Comparison of ENCODE assay signal across 12 mouse cellular contexts in genomic region chr11:111687769-111688168, GRCm38 (mm10).
DNase-seq lines count a peak whose midpoint lies in the region; ATAC-seq and TF ChIP-seq lines count a peak whose summit lies in the region.
"Had no signal": no experiment of that assay in that cellular context is flagged by ENCODE, and none has a peak within 500 bp of the region (broad histone marks: within the 10 kb centered on the region; RNA-seq: fewer than 3 reads in every experiment).

No protein-coding gene starts in this region.

- H3K27me3 ChIP-seq in lung, postnatal 0 days (replicated peaks; ENCODE audit: insufficient read depth, low read length), result no peaks in the 10 kb centered on the region
- no peaks in the 10 kb centered on the region for H3K27me3 ChIP-seq in intestine, embryonic 16.5 days (replicated peaks; ENCODE audit: control insufficient read depth, insufficient read depth, low read length)
- H3K27me3 ChIP-seq: lung, embryonic 15.5 days had no signal

- peak; percentile 45 for DNase-seq in lung, postnatal 0 days (ENCODE audit: low spot score)
- no peak for DNase-seq in lung, postnatal 4 days
- peak; percentile 94 for DNase-seq in MEL-GATA-1-ER (ENCODE audit: extremely low read depth, low read depth)
- DNase-seq in adrenal gland, postnatal 4 days (ENCODE audit: low spot score in 2 of 2), result no peak
- DNase-seq in embryo, embryonic 9.5 days (ENCODE audit: extremely low spot score), result no peak
- DNase-seq in Muller cell, postnatal 12 days (ENCODE audit: inconsistent ontology term), result no peak

- H3K36me3 ChIP-seq in lung, postnatal 0 days (ENCODE audit: insufficient read depth, low read length), result no peaks in the 10 kb centered on the region
- H3K36me3 ChIP-seq in intestine, embryonic 16.5 days (ENCODE audit: control insufficient read depth, insufficient read depth, low read length), result no peaks in the 10 kb centered on the region
- H3K36me3 ChIP-seq: lung, embryonic 15.5 days had no signal

- no peak overlapping the region for H3K27ac ChIP-seq in lung, postnatal 0 days (ENCODE audit: low read length)
- no peak overlapping the region for H3K27ac ChIP-seq in intestine, embryonic 16.5 days (ENCODE audit: low read length)
- H3K27ac ChIP-seq: hindbrain, embryonic 14.5 days; kidney, postnatal 0 days; lung, embryonic 15.5 days had no signal

- no peaks in the 10 kb centered on the region for H3K4me1 ChIP-seq in lung, postnatal 0 days (ENCODE audit: insufficient read depth, low read depth, low read length)
- no peaks in the 10 kb centered on the region for H3K4me1 ChIP-seq in intestine, embryonic 16.5 days (ENCODE audit: control insufficient read depth, insufficient read depth, low read length)

- ATAC-seq in lung, postnatal 0 days, result 0 out of 2 replicates have a peak, but pooled peaks have one; percentile 32
- peak; percentile 94 for ATAC-seq in intestine, embryonic 16.5 days
- ATAC-seq in megakaryocyte-erythroid progenitor cell, adult 5-6 weeks (replicated peaks; ENCODE audit: low FRiP score, low TSS enrichment, poor library complexity, severe bottlenecking), result peak; percentile 98

- TF ChIP-seq CTCF in lung, postnatal 0 days (IDR thresholded peaks at IDR 0.05), result no peak

- WGBS in lung, postnatal 0 days, result 10% methylated on average over 3 of the region's 3 CpGs
- WGBS in intestine, embryonic 16.5 days, result 36% methylated on average over 3 of the region's 3 CpGs

- H3K9ac ChIP-seq in lung, postnatal 0 days (replicated peaks; ENCODE audit: low read depth), result no peak overlapping the region
- H3K9ac ChIP-seq in intestine, embryonic 16.5 days (ENCODE audit: low read depth, low read length), result no peak overlapping the region
- H3K9ac ChIP-seq: hindbrain, embryonic 14.5 days; lung, embryonic 15.5 days had no signal

- H3K4me3 ChIP-seq in lung, postnatal 0 days (ENCODE audit: low read depth, low read length), result no peak overlapping the region
- no peak overlapping the region for H3K4me3 ChIP-seq in intestine, embryonic 16.5 days (ENCODE audit: low read length)
- H3K4me3 ChIP-seq: erythroblast, embryonic 14.5 days; lung, embryonic 15.5 days had no signal

- TF ChIP-seq EP300 in lung, postnatal 0 days (IDR thresholded peaks at IDR 0.05), result peak; percentile 56

- no peaks in the 10 kb centered on the region for H3K9me3 ChIP-seq in lung, postnatal 0 days (ENCODE audit: low read length)
- no peaks in the 10 kb centered on the region for H3K9me3 ChIP-seq in intestine, embryonic 16.5 days (ENCODE audit: control insufficient read depth, low read length)
- H3K9me3 ChIP-seq: lung, embryonic 15.5 days had no signal

- no peak overlapping the region for H3K4me2 ChIP-seq in lung, postnatal 0 days (replicated peaks; ENCODE audit: low read depth, low read length)
- H3K4me2 ChIP-seq in intestine, embryonic 16.5 days (ENCODE audit: low read depth, low read length), result no peak overlapping the region
- H3K4me2 ChIP-seq: hindbrain, embryonic 14.5 days; lung, embryonic 15.5 days had no signal

Comparison
In these comparisons a context has a peak if more than half of its experiments do, and no peak if none do; other contexts are left out.
1. DNase-seq: peak in lung, postnatal 0 days (single experiment) and MEL-GATA-1-ER (single experiment); none in lung, postnatal 4 days (0 of 2), adrenal gland, postnatal 4 days (0 of 2), embryo, embryonic 9.5 days (single experiment) and Muller cell, postnatal 12 days (single experiment).
2. ATAC-seq: peak in every context shown above with its lines; median percentile 98 in megakaryocyte-erythroid progenitor cell, adult 5-6 weeks; 94 in intestine, embryonic 16.5 days; 32 in lung, postnatal 0 days.